Mouse (Mus musculus) lung, postnatal 0 days (tissue): ENCODE measurements at regions not wholly inside any gene's neighbourhood (a gene's known extent, or its start where the extent isn't known, plus 50 kb on each side); places are given as distances from the start of the nearest gene placed in this dataset.

Experiments used
- CTCF ChIP-seq: IDR thresholded peaks from 2 replicates; pipeline ENCODE4 v1.5.1; 2016; ENCODE audit warnings: antibody characterized with exemption, mild to moderate bottlenecking
- EP300 ChIP-seq: IDR thresholded peaks from 2 replicates; pipeline ENCODE4 v1.6.1; 2016; ENCODE audit warnings: antibody characterized with exemption, mild to moderate bottlenecking, control low read depth

- TF ChIP-seq EP300 (no peak), CTCF (no peak)
Measured at GRCm38 (mm10) chrX:82809171-82809570, 139.5 kb upstream of the Dmd start.
